Mouse (Mus musculus) midbrain, embryonic 10.5 days (tissue): ENCODE results near the gene Vmn1r57. TPM values are rescaled to one million over a fixed set of nuclear protein-coding genes. Genes with fewer than 3 reads are reported as not detected.
"Not testable (repeated sequence)": the region's sequence is repeated elsewhere in the genome, so short reads cannot be mapped to it uniquely, and the experiment has no call there.

ENCODE experiments used
- DNase-seq: peaks from one replicate; pipeline ENCODE4 v3.0.0-alpha.2; 2017; ENCODE audit warnings: low spot score
- H3K27ac ChIP-seq: fragments of 300-500 bp; sonication (generic); replicated peaks from 2 replicates; pipeline ENCODE4 v1.5.1; 2016; ENCODE audit warnings: mild to moderate bottlenecking
- H3K27me3 ChIP-seq: fragments of 300-500 bp; sonication (generic); 2 replicates; pipeline ENCODE4 v1.6.1; 2016; ENCODE audit warnings: low read depth, mild to moderate bottlenecking; ENCODE audit not compliant: poor library complexity, severe bottlenecking
- H3K36me3 ChIP-seq: fragments of 300-500 bp; sonication (generic); 2 replicates; pipeline ENCODE4 v1.6.1; 2016; ENCODE audit warnings: mild to moderate bottlenecking, moderate library complexity
- H3K4me1 ChIP-seq: fragments of 300-500 bp; sonication (generic); 2 replicates; pipeline ENCODE4 v1.6.1; 2016
- H3K4me3 ChIP-seq: fragments of 300-500 bp; sonication (generic); 2 replicates; pipeline ENCODE4 v1.5.1; 2016; ENCODE audit warnings: mild to moderate bottlenecking, moderate library complexity
- H3K9me3 ChIP-seq: fragments of 300-500 bp; sonication (generic); replicated peaks from 2 replicates; pipeline ENCODE4 v1.6.1; 2016; ENCODE audit warnings: mild to moderate bottlenecking
- WGBS: fragments of 180-500 bp; shearing (Covaris S2); methylation state at CpG from one replicate; pipeline ENCODE4 v1.1.7; 2016; 5-methylcytosine and 5-hydroxymethylcytosine counted together
- polyA plus RNA-seq: library from polyadenylated mRNA; unstranded; fragments of >200 nt; fragmentation: Nextera tagmentation; extraction: Ambion mirVana; gene quantifications from 2 replicates; pipeline ENCODE4 v1.2.1, GENCODE M21; 2016

Vmn1r57 gene
- not detected in 2 replicates for polyA plus RNA-seq

DNA sequence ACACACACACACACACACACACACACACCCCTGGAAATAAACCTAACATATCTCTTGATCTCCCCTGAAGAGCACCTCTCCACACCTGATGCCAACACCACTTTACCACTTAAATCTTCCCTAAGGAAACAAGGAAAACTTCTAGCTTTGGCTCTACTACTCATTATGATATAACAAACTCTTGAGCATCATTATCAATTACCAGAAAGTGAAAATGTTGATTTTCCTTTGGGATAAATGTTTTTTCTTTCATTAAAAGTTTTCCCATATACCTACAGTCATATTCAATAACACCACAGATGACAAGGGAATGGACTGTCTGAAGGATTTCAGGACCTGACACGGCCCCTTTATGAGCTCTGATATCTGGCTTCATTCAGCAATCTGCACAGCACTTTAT, at the start of gene Vmn1r57:
Vmn1r57 (plus strand) TSS at position 301 of the 400 bp plus-strand sequence.
- WGBS: 76% methylated on average over 1 of the region's 1 CpGs
- H3K4me1 ChIP-seq, H3K4me3 ChIP-seq, H3K36me3 ChIP-seq, H3K27ac ChIP-seq, DNase-seq, H3K27me3 ChIP-seq: not testable (repeated sequence)
- H3K9me3 ChIP-seq: peaks cover 21% of the 10 kb centered on the region; the same call in 1 of the 2 replicates

DNA sequence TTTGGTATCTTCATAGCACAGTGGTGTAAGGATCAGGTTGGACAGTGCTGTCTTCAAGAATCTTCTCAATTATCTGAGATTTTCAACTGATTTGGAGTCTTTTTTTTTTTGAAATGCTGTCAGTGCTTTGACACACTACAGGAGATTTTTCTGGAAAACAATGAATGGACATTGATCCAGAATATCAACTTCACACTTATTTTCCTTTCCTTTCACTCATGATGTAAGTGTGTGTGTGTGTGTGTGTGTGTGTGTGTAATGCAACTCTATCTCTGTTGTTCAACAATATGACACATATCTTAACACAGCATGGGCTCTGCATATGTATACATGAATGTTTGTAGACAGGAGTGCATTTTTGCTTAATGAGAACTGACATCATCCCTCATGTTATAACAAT, 21.6 kb upstream of the Vmn1r57 start, which contains the start of gene Vmn1r56:
Vmn1r56 (minus strand) TSS at position 101 of the 400 bp plus-strand sequence.
- H3K4me1 ChIP-seq, H3K27me3 ChIP-seq, H3K36me3 ChIP-seq, DNase-seq, H3K27ac ChIP-seq, H3K4me3 ChIP-seq, H3K9me3 ChIP-seq: not testable (repeated sequence)

DNA sequence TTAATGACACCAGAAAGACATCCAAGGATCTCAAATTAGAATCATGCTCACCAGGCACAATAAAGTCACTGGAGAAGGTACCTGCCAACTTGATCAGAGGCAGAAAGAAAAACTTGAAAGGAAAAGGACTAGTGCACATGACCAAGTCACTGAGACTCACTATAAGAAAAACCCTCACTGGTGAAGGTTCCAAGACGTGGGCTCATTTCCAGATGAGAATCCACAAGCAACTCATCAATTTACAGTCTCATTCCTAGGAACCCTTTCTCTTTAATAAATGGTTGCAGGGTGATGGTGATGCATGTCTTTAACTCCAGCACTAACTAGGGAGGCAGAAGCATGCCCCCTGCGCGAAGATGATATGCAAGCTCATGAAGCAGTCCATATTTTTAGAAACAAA, 44.8 kb downstream of the Vmn1r57 start:
- H3K4me3 ChIP-seq: no peak overlapping the region
- no peaks in the 10 kb centered on the region for H3K36me3 ChIP-seq
- no peak overlapping the region for H3K27ac ChIP-seq
- peaks cover 59% of the 10 kb centered on the region for H3K9me3 ChIP-seq
- no peak for DNase-seq
- H3K4me1 ChIP-seq: no peaks in the 10 kb centered on the region
- 86% methylated on average over 3 of the region's 3 CpGs for WGBS
- no peaks in the 10 kb centered on the region for H3K27me3 ChIP-seq

Other genes starting within 250 kb of the Vmn1r57 start
- gene Sbk3, start 247.3 kb upstream of the Vmn1r57 start, polyA plus RNA-seq: not detected in 2 replicates
- 26.2 and 35.6 TPM in 2 replicates for gene Zfp579, start 222.3 kb upstream of the Vmn1r57 start, polyA plus RNA-seq
- gene Zfp524, start 204.1 kb upstream of the Vmn1r57 start, polyA plus RNA-seq: 7.1 and 9.1 TPM in 2 replicates
- gene Fiz1, start 203.8 kb upstream of the Vmn1r57 start, polyA plus RNA-seq: 56.7 and 58.1 TPM in 2 replicates
- 1.2 and 1.5 TPM in 2 replicates for gene Gm44973, start 203.0 kb upstream of the Vmn1r57 start, polyA plus RNA-seq
- gene Zfp865, start 198.1 kb upstream of the Vmn1r57 start, polyA plus RNA-seq: 5.2 and 5.5 TPM in 2 replicates
- 5.1 and 5.2 TPM in 2 replicates for gene Ccdc106, start 197.9 kb upstream of the Vmn1r57 start, polyA plus RNA-seq
- gene 4632433K11Rik, start 184.4 kb upstream of the Vmn1r57 start, polyA plus RNA-seq: not detected in 2 replicates
- gene Zfp784, start 180.0 kb upstream of the Vmn1r57 start, polyA plus RNA-seq: 2.8 and 4.2 TPM in 2 replicates
- 41.2 and 51.2 TPM in 2 replicates for gene Zfp580, start 167.0 kb upstream of the Vmn1r57 start, polyA plus RNA-seq
- 176 and 180 TPM in 2 replicates for gene U2af2, start 156.3 kb upstream of the Vmn1r57 start, polyA plus RNA-seq
- 56.1 and 60.7 TPM in 2 replicates for gene Epn1, start 138.3 kb upstream of the Vmn1r57 start, polyA plus RNA-seq
- gene Rfpl4, start 101.5 kb upstream of the Vmn1r57 start, polyA plus RNA-seq: not detected in 2 replicates
- gene Rasl2-9, start 92.5 kb upstream of the Vmn1r57 start, polyA plus RNA-seq: 0.33 and 0.48 TPM in 2 replicates
- not detected in 2 replicates for gene Vmn1r55, start 68.8 kb upstream of the Vmn1r57 start, polyA plus RNA-seq
- not detected in 2 replicates for gene Vmn1r56, start 21.7 kb upstream of the Vmn1r57 start, polyA plus RNA-seq
- not detected in 2 replicates for gene Gm5065, start 132.0 kb downstream of the Vmn1r57 start, polyA plus RNA-seq
- not detected in 2 replicates for gene Nlrp2, start 132.5 kb downstream of the Vmn1r57 start, polyA plus RNA-seq
- not detected in 2 replicates for gene Vmn1r58, start 194.9 kb downstream of the Vmn1r57 start, polyA plus RNA-seq
- not detected in 2 replicates for gene Vmn1r59, start 238.3 kb downstream of the Vmn1r57 start, polyA plus RNA-seq